ENCODE assay signal across 31 mouse cellular contexts in genomic region chr11:94314098-94314652, GRCm38 (mm10). TPM values are rescaled to one million over a fixed set of nuclear protein-coding genes. Genes with fewer than 3 reads are reported as not detected.
DNase-seq lines count a peak whose midpoint lies in the region; ATAC-seq and TF ChIP-seq lines count a peak whose summit lies in the region.
"Had no signal": no experiment of that assay in that cellular context is flagged by ENCODE, and none has a peak within 500 bp of the region (broad histone marks: within the 10 kb centered on the region; RNA-seq: fewer than 3 reads in every experiment).

No protein-coding gene starts in this region.

- WGBS in heart, embryonic 15.5 days, result 18% methylated on average over 2 of the region's 2 CpGs
- 26% methylated on average over 2 of the region's 2 CpGs for WGBS in liver, embryonic 16.5 days (ENCODE audit: insufficient replicate concordance)

- no peaks in the 10 kb centered on the region for H3K27me3 ChIP-seq in heart, embryonic 15.5 days
- H3K27me3 ChIP-seq in CH12.LX (replicated peaks), result no peaks in the 10 kb centered on the region
- H3K27me3 ChIP-seq in MEL (ENCODE audit: control insufficient read depth in 1 of 2, insufficient read depth in 2 of 2, low read length in 2 of 2), result no peaks in the 10 kb centered on the region
- H3K27me3 ChIP-seq in liver, embryonic 16.5 days (ENCODE audit: control insufficient read depth, insufficient read depth, low read depth, low read length), result no peaks in the 10 kb centered on the region
- H3K27me3 ChIP-seq: embryonic facial prominence, embryonic 15.5 days; neural tube, embryonic 15.5 days had no signal

- TF ChIP-seq CTCF in CH12.LX (conservative IDR thresholded peaks at IDR 0.05 in 1 of 2, IDR thresholded peaks at IDR 0.05 in 1 of 2; ENCODE audit: low read depth in 2 of 2, low read length in 2 of 2) (no peak), MEL (IDR thresholded peaks at IDR 0.05 in 2 of 3, conservative IDR thresholded peaks at IDR 0.05 in 1 of 3; ENCODE audit: control insufficient read depth in 1 of 3, insufficient read depth in 1 of 3, low read depth in 2 of 3, low read length in 3 of 3, poor library complexity in 1 of 3, severe bottlenecking in 1 of 3) (no peak)
- TF ChIP-seq CTCF in layer of hippocampus, adult 2 months (conservative IDR thresholded peaks at IDR 0.05), result no peak

- ATAC-seq in heart, embryonic 15.5 days (replicated peaks; ENCODE audit: insufficient number of reproducible peaks, insufficient read depth, low FRiP score, low read depth), result no peak
- peak; percentile 61; the same call in 1 of the 2 replicates for ATAC-seq in liver, embryonic 16.5 days (ENCODE audit: low read depth)
- ATAC-seq: forebrain, embryonic 14.5 days; midbrain, embryonic 16.5 days had no signal

- TF ChIP-seq EP300 in CH12.LX (IDR thresholded peaks at IDR 0.05; ENCODE audit: low read length) (no peak), MEL (IDR thresholded peaks at IDR 0.05; ENCODE audit: low read depth in 1 of 2, low read length in 2 of 2) (peak in 1 of 2 experiments; percentile 13; a peak in 3 of 4 replicates)

- H3K79me2 ChIP-seq in CH12.LX (replicated peaks; ENCODE audit: control insufficient read depth, extremely low read depth, insufficient read depth, poor library complexity, severe bottlenecking), result peaks cover 99% of the 10 kb centered on the region
- peaks cover 93% of the 10 kb centered on the region for H3K79me2 ChIP-seq in MEL (ENCODE audit: control insufficient read depth, insufficient read depth, low read length, poor library complexity)

- peak overlapping the region; percentile 45 for H3K27ac ChIP-seq in heart, embryonic 15.5 days
- H3K27ac ChIP-seq in CH12.LX (ENCODE audit: insufficient read depth, low read depth) (no peak overlapping the region), MEL (ENCODE audit: control insufficient read depth, low read depth, low read length) (no peak overlapping the region)
- H3K27ac ChIP-seq in liver, embryonic 16.5 days (ENCODE audit: low read length), result peak overlapping the region; percentile 8; the same call in 1 of the 2 replicates
- H3K27ac ChIP-seq in layer of hippocampus, adult 2 months, result no peak overlapping the region
- H3K27ac ChIP-seq: embryonic facial prominence, embryonic 15.5 days; hindbrain, embryonic 14.5 days; midbrain, embryonic 10.5 days; neural tube, embryonic 15.5 days had no signal

- intact Hi-C loops in heart, postnatal 14 days (cut with DNase I), result no loop called here

- no peak overlapping the region for H3K9ac ChIP-seq in heart, embryonic 15.5 days
- no peak overlapping the region; the same call in 1 of the 2 replicates for H3K9ac ChIP-seq in CH12.LX (ENCODE audit: insufficient read depth, low read depth)
- H3K9ac ChIP-seq in MEL (ENCODE audit: control insufficient read depth, low read depth, low read length, poor library complexity, severe bottlenecking), result no peak overlapping the region; the same call in 1 of the 2 replicates
- no peak overlapping the region for H3K9ac ChIP-seq in liver, embryonic 16.5 days (ENCODE audit: low read depth, low read length)
- H3K9ac ChIP-seq: embryonic facial prominence, embryonic 15.5 days; hindbrain, embryonic 14.5 days; neural tube, embryonic 15.5 days had no signal

- no peaks in the 10 kb centered on the region for H3K36me3 ChIP-seq in heart, embryonic 15.5 days
- peaks cover 7 to 73% of the 10 kb centered on the region in 2 experiments for H3K36me3 ChIP-seq in CH12.LX (replicated peaks in 1 of 2; ENCODE audit: control insufficient read depth in 1 of 2, insufficient read depth in 1 of 2, low read length in 1 of 2)
- H3K36me3 ChIP-seq in MEL (ENCODE audit: control insufficient read depth in 1 of 2, insufficient read depth in 2 of 2, low read length in 2 of 2), result peaks cover 50 to 75% of the 10 kb centered on the region in 2 experiments
- peaks cover 2% of the 10 kb centered on the region; the same call in 1 of the 2 replicates for H3K36me3 ChIP-seq in liver, embryonic 16.5 days (ENCODE audit: control insufficient read depth, insufficient read depth)
- H3K36me3 ChIP-seq: embryonic facial prominence, embryonic 15.5 days had no signal

- no peaks in the 10 kb centered on the region for H3K9me3 ChIP-seq in heart, embryonic 15.5 days (replicated peaks)
- H3K9me3 ChIP-seq in CH12.LX (replicated peaks; ENCODE audit: low read length) (no peaks in the 10 kb centered on the region), MEL (replicated peaks; ENCODE audit: insufficient read depth, low read length) (no peaks in the 10 kb centered on the region)
- no peaks in the 10 kb centered on the region for H3K9me3 ChIP-seq in liver, embryonic 16.5 days (replicated peaks; ENCODE audit: control insufficient read depth, low read length)
- H3K9me3 ChIP-seq: embryonic facial prominence, embryonic 15.5 days; midbrain, embryonic 10.5 days; neural tube, embryonic 15.5 days had no signal

- no peak for TF ChIP-seq RAD21 in CH12.LX (IDR thresholded peaks at IDR 0.05; ENCODE audit: low read depth, low read length)
- TF ChIP-seq RAD21 in MEL (IDR thresholded peaks at IDR 0.05; ENCODE audit: low read depth, low read length), result no peak

- dilution Hi-C loops in CH12.LX (cut with MboI; ENCODE audit: extremely low pct_ligation_motif_present, extremely low pct_unique_long_range_greater_than_20kb, low sequenced_read_pairs), result no loop called here

- H3K4me2 ChIP-seq in heart, embryonic 15.5 days, result no peak overlapping the region
- H3K4me2 ChIP-seq in CH12.LX (ENCODE audit: insufficient read depth, low read depth, poor library complexity, severe bottlenecking), result peak overlapping the region; percentile 37; the same call in 1 of the 2 replicates
- no peak overlapping the region for H3K4me2 ChIP-seq in liver, embryonic 16.5 days (ENCODE audit: low read depth, low read length)
- H3K4me2 ChIP-seq: embryonic facial prominence, embryonic 15.5 days; hindbrain, embryonic 14.5 days; neural tube, embryonic 15.5 days had no signal

- no peak for DNase-seq in heart, postnatal 14 days
- DNase-seq in CH12.LX (ENCODE audit: extremely low read depth) (no peak), MEL (ENCODE audit: low read depth, low spot score) (peak; percentile 37)
- DNase-seq in layer of hippocampus, adult 2 months (ENCODE audit: low spot score in 2 of 2), result no peak
- DNase-seq in thymus, adult 18-20 months, result no peak
- DNase-seq in adrenal gland, adult (ENCODE audit: inconsistent age in 2 of 2, low spot score in 1 of 2), result no peak
- DNase-seq: adrenal gland, postnatal 14 days; cerebellum, adult 2 months; cerebellum, postnatal 36 days; gastrocnemius, postnatal 10 days; heart, postnatal 36 days; kidney, adult 2 months; kidney, postnatal 10 days; left cerebral cortex, postnatal 4 days; lung, adult 18-20 months; lung, postnatal 14 days; right cerebral cortex, adult 18-20 months had no signal

- no peak overlapping the region for H3K4me3 ChIP-seq in heart, embryonic 15.5 days
- H3K4me3 ChIP-seq in CH12.LX (replicated peaks in 1 of 3; ENCODE audit: low read depth in 2 of 3, low read length in 2 of 3, poor library complexity in 1 of 3) (no peak overlapping the region), MEL (ENCODE audit: control insufficient read depth in 1 of 2, insufficient read depth in 1 of 2, low read depth in 2 of 2, low read length in 2 of 2) (no peak overlapping the region)
- H3K4me3 ChIP-seq in liver, embryonic 16.5 days (ENCODE audit: low read depth, low read length), result no peak overlapping the region
- H3K4me3 ChIP-seq in layer of hippocampus, adult 2 months, result no peak overlapping the region
- H3K4me3 ChIP-seq: embryonic facial prominence, embryonic 15.5 days; midbrain, embryonic 10.5 days; neural tube, embryonic 15.5 days had no signal

- in situ Hi-C loops in CH12.LX (cut with MboI; ENCODE audit: low pct_ligation_motif_present, low pct_unique_long_range_greater_than_20kb, low sequenced_read_pairs), result no loop called here

- H3K4me1 ChIP-seq in heart, embryonic 15.5 days (replicated peaks), result peaks cover 58% of the 10 kb centered on the region
- H3K4me1 ChIP-seq in CH12.LX (ENCODE audit: control insufficient read depth in 1 of 2, insufficient read depth in 2 of 2) (peaks cover 13 to 84% of the 10 kb centered on the region in 2 experiments; a peak in 3 of 4 replicates), MEL (ENCODE audit: control insufficient read depth in 1 of 2, insufficient read depth in 2 of 2, low read length in 2 of 2) (peaks cover 40 to 54% of the 10 kb centered on the region in 2 experiments)
- H3K4me1 ChIP-seq in liver, embryonic 16.5 days (ENCODE audit: control insufficient read depth, low read depth, low read length), result peaks cover 50% of the 10 kb centered on the region

- no peak for TF ChIP-seq POLR2A in CH12.LX (IDR thresholded peaks at IDR 0.05; ENCODE audit: low read depth, low read length)
- TF ChIP-seq POLR2A in MEL (IDR thresholded peaks at IDR 0.05; ENCODE audit: control insufficient read depth in 1 of 2, insufficient read depth in 1 of 2, low read depth in 1 of 2, low read length in 2 of 2, poor library complexity in 1 of 2), result no peak

RNA-seq across cellular contexts. Expression of gene Luc7l3, which starts 7.6 kb away (rescaled TPM):
- polyA plus RNA-seq in heart, embryonic 15.5 days (2015; fragmentation: Nextera tagmentation; extraction: Ambion mirVana), result 63.3 and 70.9 TPM in 2 replicates
- total RNA-seq in heart, postnatal 14 days (2021), result 10 to 100 TPM; 40.6 to 45.0 TPM
- total RNA-seq in CH12.LX (2012; rRNA removed), result 57.7 and 82.3 TPM in 2 replicates
- total RNA-seq in CH12.LX (2014; rRNA removed), result 69.8 and 82.2 TPM in 2 replicates
- 246 and 318 TPM in 2 replicates for polyA plus RNA-seq in CH12.LX (2012; ENCODE audit: insufficient read length, low read depth)
- 47.3 and 52.3 TPM in 2 replicates for total RNA-seq in MEL (2012; rRNA removed)
- 10 to 100 TPM; 54.7 to 90.5 TPM for polyA plus RNA-seq in MEL (2012; ENCODE audit: insufficient read depth in 1 of 2, insufficient read length in 2 of 2, low read depth in 1 of 2, low replicate concordance in 2 of 2, missing spikeins in 1 of 2)
- polyA plus RNA-seq in liver, embryonic 16.5 days (2015; fragmentation: Nextera tagmentation; extraction: Ambion mirVana), result 34.8 and 40.6 TPM in 2 replicates
- 100 to 1,000 TPM; 115 to 132 TPM for total RNA-seq in layer of hippocampus, adult 2 months (2021)

RNA-seq across cellular contexts. Expression of gene Ankrd40, which starts 13.6 kb away (rescaled TPM):
- polyA plus RNA-seq in heart, embryonic 15.5 days (2015; fragmentation: Nextera tagmentation; extraction: Ambion mirVana), result 52.3 and 52.5 TPM in 2 replicates
- total RNA-seq in heart, postnatal 14 days (2021), result 100 to 1,000 TPM; 227 to 239 TPM
- total RNA-seq in CH12.LX (2012; rRNA removed) (55.7 and 56.0 TPM in 2 replicates), CH12.LX (2014; rRNA removed) (62.0 and 64.5 TPM in 2 replicates), MEL (2012; rRNA removed) (37.1 and 39.4 TPM in 2 replicates)
- polyA plus RNA-seq in CH12.LX (2012; ENCODE audit: insufficient read length, low read depth) (97.4 and 98.8 TPM in 2 replicates), MEL (2012; ENCODE audit: insufficient read depth in 1 of 2, insufficient read length in 2 of 2, low read depth in 1 of 2, low replicate concordance in 2 of 2, missing spikeins in 1 of 2) (10 to 100 TPM in 1 of 2 experiments, not detected in 1; 60.0 TPM)
- polyA plus RNA-seq in liver, embryonic 16.5 days (2015; fragmentation: Nextera tagmentation; extraction: Ambion mirVana), result 2.9 and 3.5 TPM in 2 replicates
- total RNA-seq in layer of hippocampus, adult 2 months (2021), result 100 to 1,000 TPM; 113 to 119 TPM

RNA-seq across cellular contexts. Expression of gene Gm21885, which starts 32.5 kb away (rescaled TPM):
- 0.30 TPM in 1 of 2 replicates, not detected in the other for polyA plus RNA-seq in heart, embryonic 15.5 days (2015; fragmentation: Nextera tagmentation; extraction: Ambion mirVana)
- not detected for total RNA-seq in heart, postnatal 14 days (2021)
- total RNA-seq in CH12.LX (2012; rRNA removed) (0.21 and 0.55 TPM in 2 replicates), CH12.LX (2014; rRNA removed) (not detected in 2 replicates), MEL (2012; rRNA removed) (not detected in 2 replicates)
- polyA plus RNA-seq in CH12.LX (2012; ENCODE audit: insufficient read length, low read depth) (0.30 and 0.33 TPM in 2 replicates), MEL (2012; ENCODE audit: insufficient read depth in 1 of 2, insufficient read length in 2 of 2, low read depth in 1 of 2, low replicate concordance in 2 of 2, missing spikeins in 1 of 2) (under 1 TPM in 1 of 2 experiments, not detected in 1; 0.74 TPM)
- 0.16 and 0.96 TPM in 2 replicates for polyA plus RNA-seq in liver, embryonic 16.5 days (2015; fragmentation: Nextera tagmentation; extraction: Ambion mirVana)
- not detected for total RNA-seq in layer of hippocampus, adult 2 months (2021)
- total RNA-seq: adrenal gland, postnatal 14 days; gastrocnemius, postnatal 10 days; granulocyte monocyte progenitor cell, adult 5-6 weeks; layer of hippocampus, postnatal 14 days; left cerebral cortex, adult 8-10 months; left cerebral cortex, postnatal 4 days had no signal
- polyA plus RNA-seq: C2C12; cerebellum, adult 2 months; embryonic facial prominence, embryonic 15.5 days; forebrain, embryonic 14.5 days; frontal cortex, adult 2 months; hindbrain, embryonic 14.5 days; kidney, adult 2 months; midbrain, embryonic 10.5 days; neural tube, embryonic 15.5 days; thymus, postnatal 0 days had no signal

Comparison
In these comparisons a context has a peak if more than half of its experiments do, and no peak if none do; other contexts are left out.
1. H3K27ac ChIP-seq: peak in heart, embryonic 15.5 days (single experiment) and liver, embryonic 16.5 days (single experiment); none in CH12.LX (single experiment), MEL (single experiment) and layer of hippocampus, adult 2 months (single experiment).